Mouse (Mus musculus) effector memory CD4-positive, alpha-beta T cell, adult 7 months (primary cell): ENCODE measurements around the gene Coq8b. TPM values are rescaled to one million over a fixed set of nuclear protein-coding genes. Genes with fewer than 3 reads are reported as not detected.

Source experiments
- polyA plus RNA-seq: library from polyadenylated mRNA; unstranded; fragments of 100-300 nt; shearing (Covaris generic); gene quantifications from one replicate; pipeline ENCODE4 v1.2.1, GENCODE M21; 2017

Gene Coq8b
- polyA plus RNA-seq, result 12.7 TPM

DNA sequence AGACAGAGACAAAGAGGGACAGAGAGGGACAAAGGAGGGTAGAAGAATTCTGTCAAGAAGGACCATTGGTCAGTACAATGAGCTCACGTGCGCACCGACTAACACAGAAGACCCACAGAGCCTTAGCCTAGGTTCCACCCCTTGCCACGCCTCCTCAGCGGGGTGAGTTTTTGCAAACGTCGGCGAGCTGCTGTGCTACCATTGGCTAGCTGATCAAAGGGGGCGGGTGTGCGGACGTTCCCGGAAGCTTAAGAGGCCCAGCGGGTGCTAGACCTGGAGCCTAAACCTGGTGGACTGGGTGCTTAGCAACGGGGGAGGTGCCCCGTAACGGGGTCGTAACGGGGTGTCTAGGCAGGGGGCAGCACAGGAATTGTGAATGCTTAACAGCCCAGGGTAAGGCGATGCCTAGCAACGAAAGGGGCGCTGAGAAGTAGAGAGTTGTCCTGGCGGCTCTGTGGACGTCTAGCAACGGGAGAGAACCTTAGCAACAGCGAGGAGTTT is at the start of gene Coq8b:
Gene Coq8b, plus strand, starts transcription at position 243 of the 501 bp plus-strand sequence.

DNA sequence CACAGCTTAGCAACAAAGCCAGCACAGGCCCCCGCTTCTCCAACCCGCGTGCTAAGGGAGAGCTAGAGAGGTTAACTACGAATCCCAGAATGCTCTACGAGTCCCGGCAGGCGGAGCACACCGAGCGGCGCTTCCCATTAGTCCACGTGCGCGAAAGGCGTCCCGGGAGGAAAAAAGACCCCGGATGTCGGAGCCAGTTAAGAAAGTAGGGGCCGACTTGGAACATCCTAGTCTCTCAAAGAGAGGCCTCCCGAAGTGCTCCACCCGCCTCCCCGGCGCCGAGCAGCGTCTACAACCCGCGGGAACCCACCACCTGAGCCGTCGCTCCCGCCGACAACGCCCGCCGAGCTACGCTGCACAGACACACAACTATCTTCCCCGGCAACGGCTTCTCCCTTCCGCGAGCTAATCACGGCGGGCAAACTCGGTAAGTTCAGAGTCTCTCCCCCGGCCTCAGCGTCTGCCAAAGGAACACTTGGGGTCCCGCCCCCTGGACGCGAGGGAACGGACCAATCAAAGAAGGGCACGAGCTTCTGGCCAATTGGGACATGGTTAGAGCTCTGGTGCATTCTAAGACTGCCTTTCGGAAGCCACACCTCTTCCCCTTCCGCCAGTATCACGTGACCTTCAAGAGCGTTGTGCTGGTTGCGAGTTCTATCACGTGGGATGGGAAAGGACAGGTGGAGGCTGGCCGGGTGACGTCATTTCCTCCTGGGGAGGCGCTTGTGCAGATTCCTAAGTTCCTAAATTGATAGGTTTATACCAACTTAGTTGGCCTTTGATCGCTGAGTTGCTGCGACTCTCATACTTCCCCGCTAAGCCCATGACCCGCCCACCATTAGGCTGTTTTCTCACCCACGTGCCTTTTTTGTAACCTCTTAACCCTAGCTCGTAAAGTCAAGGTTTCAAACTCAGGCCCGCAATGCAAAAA is 36.9 kb upstream of the Coq8b start, which contains the start of the genes BC024978 and Snrpa:
Gene BC024978, plus strand, starts transcription at position 101 of the 931 bp plus-strand sequence.
Gene Snrpa, minus strand, starts transcription at position 591 of the 931 bp plus-strand sequence.

GRCm38 (mm10) chr7:27228281-27228821 is 4.5 kb upstream of the Coq8b start, which contains the start of gene Itpkc:
TSS of gene Itpkc (minus strand) at chr7:27228661.

GRCm38 (mm10) chr7:27258205-27258899 is 25.5 kb downstream of the Coq8b start, which contains the start of gene Numbl:
TSS of gene Numbl (plus strand) at chr7:27258433.

Other genes starting within 250 kb of the Coq8b start
- gene Cyp2a12, start 203.9 kb upstream of the Coq8b start, polyA plus RNA-seq, result 0.23 TPM
- not detected for gene Cyp2f2, start 113.1 kb upstream of the Coq8b start, polyA plus RNA-seq
- gene Cyp2t4, start 79.3 kb upstream of the Coq8b start, polyA plus RNA-seq, result not detected
- 63.9 TPM for gene Egln2, start 66.2 kb upstream of the Coq8b start, polyA plus RNA-seq
- gene Rab4b, start 54.1 kb upstream of the Coq8b start, polyA plus RNA-seq, result 137 TPM
- not detected for gene Gm21983, start 51.9 kb upstream of the Coq8b start, polyA plus RNA-seq
- not detected for gene Mia, start 51.9 kb upstream of the Coq8b start, polyA plus RNA-seq
- gene BC024978, start 37.2 kb upstream of the Coq8b start, polyA plus RNA-seq, result 3.5 TPM
- gene Snrpa, start 36.8 kb upstream of the Coq8b start, polyA plus RNA-seq, result 65.8 TPM
- gene Itpkc, start 4.4 kb upstream of the Coq8b start, polyA plus RNA-seq, result 20.9 TPM
- gene Numbl, start 25.4 kb downstream of the Coq8b start, polyA plus RNA-seq, result 1.9 TPM
- 1.3 TPM for gene Ltbp4, start 104.7 kb downstream of the Coq8b start, polyA plus RNA-seq
- 70.3 TPM for gene Shkbp1, start 123.0 kb downstream of the Coq8b start, polyA plus RNA-seq
- not detected for gene Gm20479, start 124.4 kb downstream of the Coq8b start, polyA plus RNA-seq
- 0.32 TPM for gene Sptbn4, start 214.7 kb downstream of the Coq8b start, polyA plus RNA-seq
- 6.3 TPM for gene Blvrb, start 215.0 kb downstream of the Coq8b start, polyA plus RNA-seq
- gene Sertad3, start 240.7 kb downstream of the Coq8b start, polyA plus RNA-seq, result 24.5 TPM